Mouse (Mus musculus): ENCODE results near the gene Atp6v1g3. TPM values are rescaled to one million over a fixed set of nuclear protein-coding genes. Genes with fewer than 3 reads are reported as not detected.

The Atp6v1g3 gene
- polyA plus RNA-seq, 1 experiment = not detected

GRCm38 (mm10) chr1:138245533-138245932, 28.0 kb upstream of the Atp6v1g3 start:
- no peaks in the 10 kb centered on the region for H3K27me3 ChIP-seq (ENCODE audit: control insufficient read depth, insufficient read depth, insufficient read length)
- H3K79me3 ChIP-seq (ENCODE audit: low read depth) = no peaks in the 10 kb centered on the region
- no peak overlapping the region for H3ac ChIP-seq (ENCODE audit: control insufficient read depth, insufficient read length, low read depth)
- H3K36me3 ChIP-seq (ENCODE audit: control insufficient read depth, insufficient read depth) = no peaks in the 10 kb centered on the region
- no peaks in the 10 kb centered on the region for H3K79me2 ChIP-seq (ENCODE audit: control insufficient read depth, insufficient read depth)
- TF ChIP-seq MYOD1 (IDR thresholded peaks at IDR 0.05; ENCODE audit: control insufficient read depth, insufficient read length, low read depth) (no peak), CTCF (IDR thresholded peaks at IDR 0.05; ENCODE audit: control insufficient read depth, insufficient read depth, insufficient read length) (no peak), USF1 (IDR thresholded peaks at IDR 0.05; ENCODE audit: low read depth) (no peak), CEBPB (IDR thresholded peaks at IDR 0.05; ENCODE audit: low read depth) (no peak), MAX (IDR thresholded peaks at IDR 0.05) (no peak), MYOG (IDR thresholded peaks at IDR 0.05; ENCODE audit: control insufficient read depth, extremely low read depth, insufficient read length) (no peak), FOSL1 (IDR thresholded peaks at IDR 0.05; ENCODE audit: insufficient read depth, low read length, poor library complexity, severe bottlenecking) (no peak)
- H3K4me3 ChIP-seq (ENCODE audit: insufficient read depth, poor library complexity, severe bottlenecking) = no peak overlapping the region

DNA sequence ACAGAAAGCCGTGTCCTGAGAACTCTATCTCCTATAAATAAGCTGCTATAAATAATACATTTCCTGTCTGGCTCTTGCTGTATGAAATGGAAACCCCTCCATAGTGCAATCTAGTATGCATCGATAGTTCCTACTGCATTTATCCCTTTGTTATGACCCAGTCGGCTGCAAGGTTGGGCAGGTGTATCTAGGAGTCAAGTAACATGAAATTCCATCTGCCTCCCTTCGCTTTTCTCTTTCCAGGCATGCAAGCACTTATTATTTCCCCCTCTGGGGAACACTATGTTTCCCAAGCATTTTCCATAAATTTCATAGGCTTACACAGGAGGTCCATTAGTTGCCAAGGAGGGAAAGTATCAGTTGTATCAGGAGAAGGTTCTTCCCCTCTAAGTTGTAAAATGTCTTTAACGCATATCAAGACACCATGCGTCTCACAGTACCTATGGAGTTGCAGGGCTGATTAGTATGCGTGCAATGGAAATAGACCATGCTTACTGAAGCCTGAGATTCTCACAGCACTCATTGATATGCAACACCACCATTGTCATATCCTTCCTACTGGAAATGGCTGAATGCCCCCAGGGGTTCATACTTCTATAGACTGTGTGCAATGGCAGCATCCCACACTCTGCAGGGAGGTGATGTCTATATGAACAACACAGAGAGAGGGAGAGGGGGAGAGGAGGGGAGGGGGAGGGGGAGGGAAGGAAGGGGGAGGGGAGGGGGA, 26.9 kb upstream of the Atp6v1g3 start:
- Histone ChIP-seq H3ac (ENCODE audit: control insufficient read depth, insufficient read length, low read depth) (no peak overlapping the region), H3K27me3 (ENCODE audit: control insufficient read depth, insufficient read depth, insufficient read length) (no peaks in the 10 kb centered on the region), H3K79me3 (ENCODE audit: low read depth) (no peaks in the 10 kb centered on the region), H3K36me3 (ENCODE audit: control insufficient read depth, insufficient read depth) (no peaks in the 10 kb centered on the region), H3K4me3 (ENCODE audit: insufficient read depth, poor library complexity, severe bottlenecking) (no peak overlapping the region), H3K79me2 (ENCODE audit: control insufficient read depth, insufficient read depth) (no peaks in the 10 kb centered on the region)
- no peak for TF ChIP-seq USF1 (IDR thresholded peaks at IDR 0.05; ENCODE audit: low read depth)
- TF ChIP-seq CEBPB (IDR thresholded peaks at IDR 0.05; ENCODE audit: low read depth) = no peak
- TF ChIP-seq FOSL1 (IDR thresholded peaks at IDR 0.05; ENCODE audit: insufficient read depth, low read length, poor library complexity, severe bottlenecking) = no peak
- TF ChIP-seq MAX (IDR thresholded peaks at IDR 0.05) = no peak

DNA sequence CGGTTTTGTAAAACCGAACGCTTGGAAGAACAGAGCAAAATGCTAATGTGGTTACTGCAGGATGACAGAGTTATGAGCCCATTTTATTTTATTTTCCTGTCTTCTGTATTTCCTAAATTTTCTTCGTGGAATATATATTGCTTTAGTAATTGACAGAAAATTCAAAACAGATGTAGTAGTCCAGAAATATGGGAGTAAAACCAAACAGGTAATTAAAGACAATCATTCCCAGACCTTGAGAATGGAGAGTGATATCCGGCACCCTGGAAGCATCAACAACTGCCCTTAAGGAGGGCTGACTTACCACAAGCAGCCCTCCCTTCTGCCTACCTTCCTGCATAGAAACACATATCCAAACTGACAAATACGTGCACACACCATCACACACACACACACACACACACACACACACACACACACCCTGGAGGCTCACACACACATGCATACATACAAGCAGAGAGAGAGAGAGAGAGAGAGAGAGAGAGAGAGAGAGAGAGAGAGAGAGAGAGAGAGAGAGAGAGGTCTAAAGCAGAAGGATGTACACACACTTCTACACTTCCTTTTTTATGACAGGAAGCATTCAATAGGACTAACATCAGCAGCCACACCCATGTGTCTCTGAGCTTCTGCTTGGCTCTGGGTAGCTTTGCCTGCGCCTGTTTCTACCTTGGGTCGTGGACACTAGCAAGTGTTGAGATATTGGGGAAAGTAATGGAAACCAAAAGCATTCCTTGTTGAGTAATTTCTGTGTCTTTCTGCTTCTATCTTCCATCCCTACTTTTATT, 25.6 kb upstream of the Atp6v1g3 start:
- Histone ChIP-seq H3K4me3 (ENCODE audit: insufficient read depth, poor library complexity, severe bottlenecking) (no peak overlapping the region), H3K36me3 (ENCODE audit: control insufficient read depth, insufficient read depth) (no peaks in the 10 kb centered on the region), H3K79me2 (ENCODE audit: control insufficient read depth, insufficient read depth) (no peaks in the 10 kb centered on the region), H3ac (ENCODE audit: control insufficient read depth, insufficient read length, low read depth) (no peak overlapping the region), H3K27me3 (ENCODE audit: control insufficient read depth, insufficient read depth, insufficient read length) (no peaks in the 10 kb centered on the region), H3K79me3 (ENCODE audit: low read depth) (no peaks in the 10 kb centered on the region)
- TF ChIP-seq CTCF (IDR thresholded peaks at IDR 0.05; ENCODE audit: control insufficient read depth, insufficient read depth, insufficient read length) = no peak
- no peak for TF ChIP-seq USF1 (IDR thresholded peaks at IDR 0.05; ENCODE audit: low read depth)
- no peak for TF ChIP-seq CEBPB (IDR thresholded peaks at IDR 0.05; ENCODE audit: low read depth)
- no peak for TF ChIP-seq MYOG (IDR thresholded peaks at IDR 0.05; ENCODE audit: control insufficient read depth, extremely low read depth, insufficient read length)
- TF ChIP-seq MYOD1 (IDR thresholded peaks at IDR 0.05; ENCODE audit: control insufficient read depth, insufficient read length, low read depth) = no peak

- Histone ChIP-seq H3K79me2 (ENCODE audit: control insufficient read depth, insufficient read depth) (no peaks in the 10 kb centered on the region), H3K27me3 (ENCODE audit: control insufficient read depth, insufficient read depth, insufficient read length) (no peaks in the 10 kb centered on the region), H3K79me3 (ENCODE audit: low read depth) (no peaks in the 10 kb centered on the region), H3K4me3 (ENCODE audit: insufficient read depth, poor library complexity, severe bottlenecking) (no peak overlapping the region), H3K36me3 (ENCODE audit: control insufficient read depth, insufficient read depth) (no peaks in the 10 kb centered on the region), H3ac (ENCODE audit: control insufficient read depth, insufficient read length, low read depth) (no peak overlapping the region)
- TF ChIP-seq USF1 (IDR thresholded peaks at IDR 0.05; ENCODE audit: low read depth) (no peak), MAX (IDR thresholded peaks at IDR 0.05) (no peak), FOSL1 (IDR thresholded peaks at IDR 0.05; ENCODE audit: insufficient read depth, low read length, poor library complexity, severe bottlenecking) (no peak), CEBPB (IDR thresholded peaks at IDR 0.05; ENCODE audit: low read depth) (no peak), CTCF (IDR thresholded peaks at IDR 0.05; ENCODE audit: control insufficient read depth, insufficient read depth, insufficient read length) (no peak), MYOD1 (IDR thresholded peaks at IDR 0.05; ENCODE audit: control insufficient read depth, insufficient read length, low read depth) (no peak)
Observed at GRCm38 (mm10) chr1:138248770-138249169, 24.8 kb upstream of the Atp6v1g3 start.

DNA sequence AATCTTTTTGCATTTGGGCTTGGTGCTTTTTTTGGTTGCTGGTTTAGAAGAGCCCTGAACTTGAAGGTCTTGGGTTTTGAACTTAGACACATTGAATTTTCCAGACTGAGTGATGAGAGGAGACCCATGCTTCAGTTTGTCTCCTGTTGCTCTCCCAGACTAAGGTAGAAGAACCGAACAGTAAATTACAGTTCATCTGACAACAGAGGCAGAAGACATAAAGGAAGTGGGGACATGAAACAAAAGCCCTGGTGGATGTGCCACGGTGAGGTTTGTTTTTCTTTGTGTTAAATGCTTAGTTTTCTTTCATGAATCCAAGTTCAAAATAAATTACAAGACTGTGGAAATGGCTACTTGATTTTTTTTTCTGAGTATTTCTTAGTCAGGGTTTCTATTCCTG, 22.6 kb upstream of the Atp6v1g3 start:
- Histone ChIP-seq H3K79me2 (ENCODE audit: control insufficient read depth, insufficient read depth) (no peaks in the 10 kb centered on the region), H3K4me3 (ENCODE audit: insufficient read depth, poor library complexity, severe bottlenecking) (no peak overlapping the region), H3K36me3 (ENCODE audit: control insufficient read depth, insufficient read depth) (no peaks in the 10 kb centered on the region), H3K79me3 (ENCODE audit: low read depth) (no peaks in the 10 kb centered on the region), H3ac (ENCODE audit: control insufficient read depth, insufficient read length, low read depth) (no peak overlapping the region), H3K27me3 (ENCODE audit: control insufficient read depth, insufficient read depth, insufficient read length) (no peaks in the 10 kb centered on the region)
- TF ChIP-seq MAX (IDR thresholded peaks at IDR 0.05) (no peak), MYOG (IDR thresholded peaks at IDR 0.05; ENCODE audit: control insufficient read depth, extremely low read depth, insufficient read length) (no peak), FOSL1 (IDR thresholded peaks at IDR 0.05; ENCODE audit: insufficient read depth, low read length, poor library complexity, severe bottlenecking) (no peak), USF1 (IDR thresholded peaks at IDR 0.05; ENCODE audit: low read depth) (no peak), MYOD1 (IDR thresholded peaks at IDR 0.05; ENCODE audit: control insufficient read depth, insufficient read length, low read depth) (no peak), CTCF (IDR thresholded peaks at IDR 0.05; ENCODE audit: control insufficient read depth, insufficient read depth, insufficient read length) (no peak), CEBPB (IDR thresholded peaks at IDR 0.05; ENCODE audit: low read depth) (no peak)
